ENCODE assay signal across 26 mouse cellular contexts in genomic region chr16:42291572-42291971, GRCm38 (mm10). TPM values are rescaled to one million over a fixed set of nuclear protein-coding genes. Genes with fewer than 3 reads are reported as not detected.
A peak's percentile ranks its signal among the peaks of the same experiment; 100 is the strongest.
DNase-seq lines count a peak whose midpoint lies in the region; ATAC-seq lines count a peak whose summit lies in the region.
"Had no signal": no experiment of that assay in that cellular context is flagged by ENCODE, and none has a peak within 500 bp of the region (broad histone marks: within the 10 kb centered on the region; RNA-seq: fewer than 3 reads in every experiment).

No protein-coding gene starts in this region.

- H3K4me2 ChIP-seq in hindbrain, embryonic 16.5 days (ENCODE audit: low read length): no peak overlapping the region
- H3K4me2 ChIP-seq in hindbrain, embryonic 12.5 days (replicated peaks): no peak overlapping the region
- H3K4me2 ChIP-seq in midbrain, embryonic 11.5 days: no peak overlapping the region
- no peak overlapping the region for H3K4me2 ChIP-seq in midbrain, embryonic 14.5 days (ENCODE audit: low read length)
- H3K4me2 ChIP-seq: embryonic facial prominence, embryonic 15.5 days; forebrain, embryonic 12.5 days; heart, embryonic 12.5 days; limb, embryonic 13.5 days; liver, embryonic 11.5 days had no signal

- peak; percentile 43; the same call in 1 of the 2 replicates for ATAC-seq in hindbrain, embryonic 16.5 days
- ATAC-seq in hindbrain, embryonic 12.5 days (ENCODE audit: low FRiP score): no peak
- ATAC-seq in midbrain, embryonic 11.5 days (ENCODE audit: low FRiP score): 0 out of 2 replicates have a peak, but pooled peaks have one; percentile 24
- peak; percentile 43; the same call in 1 of the 2 replicates for ATAC-seq in midbrain, embryonic 14.5 days (ENCODE audit: low FRiP score, low TSS enrichment)
- ATAC-seq: intestine, postnatal 0 days had no signal

- H3K9me3 ChIP-seq in hindbrain, embryonic 16.5 days (ENCODE audit: control insufficient read depth, low read length): no peaks in the 10 kb centered on the region
- no peaks in the 10 kb centered on the region for H3K9me3 ChIP-seq in hindbrain, embryonic 12.5 days (replicated peaks)
- no peaks in the 10 kb centered on the region for H3K9me3 ChIP-seq in midbrain, embryonic 11.5 days (ENCODE audit: control insufficient read depth, low read length)
- H3K9me3 ChIP-seq in midbrain, embryonic 14.5 days (ENCODE audit: control insufficient read depth, low read length): no peaks in the 10 kb centered on the region
- H3K9me3 ChIP-seq: embryonic facial prominence, embryonic 10.5 days; embryonic facial prominence, embryonic 15.5 days; forebrain, embryonic 12.5 days; heart, embryonic 12.5 days; limb, embryonic 13.5 days had no signal

- WGBS in hindbrain, embryonic 16.5 days: 79% methylated on average over 8 of the region's 8 CpGs
- WGBS in hindbrain, embryonic 12.5 days: 87% methylated on average over 8 of the region's 8 CpGs
- WGBS in midbrain, embryonic 11.5 days: 66% methylated on average over 8 of the region's 8 CpGs
- WGBS in midbrain, embryonic 14.5 days: 58% methylated on average over 8 of the region's 8 CpGs

- H3K27ac ChIP-seq in hindbrain, embryonic 16.5 days (ENCODE audit: low read depth, low read length): no peak overlapping the region; the same call in 1 of the 2 replicates
- no peak overlapping the region for H3K27ac ChIP-seq in hindbrain, embryonic 12.5 days
- no peak overlapping the region for H3K27ac ChIP-seq in midbrain, embryonic 11.5 days (ENCODE audit: low read depth, low read length)
- no peak overlapping the region for H3K27ac ChIP-seq in midbrain, embryonic 14.5 days (replicated peaks; ENCODE audit: low read depth, low read length)
- H3K27ac ChIP-seq: embryonic facial prominence, embryonic 10.5 days; embryonic facial prominence, embryonic 15.5 days; forebrain, embryonic 12.5 days; gastrocnemius, adult 2 months; heart, adult 2 months; limb, embryonic 13.5 days had no signal

- peaks cover 3% of the 10 kb centered on the region; the same call in 1 of the 2 replicates for H3K36me3 ChIP-seq in hindbrain, embryonic 16.5 days (ENCODE audit: control insufficient read depth, insufficient read depth, low read length)
- H3K36me3 ChIP-seq in hindbrain, embryonic 12.5 days: peaks cover 3% of the 10 kb centered on the region; the same call in 1 of the 2 replicates
- H3K36me3 ChIP-seq in midbrain, embryonic 11.5 days (ENCODE audit: control insufficient read depth, insufficient read depth, low read length): no peaks in the 10 kb centered on the region
- H3K36me3 ChIP-seq in midbrain, embryonic 14.5 days (ENCODE audit: control insufficient read depth, insufficient read depth, low read length): 0 out of 2 replicates have a peak, but pooled peaks cover 3% of the 10 kb centered on the region
- H3K36me3 ChIP-seq: limb, embryonic 13.5 days had no signal

- no peak overlapping the region for H3K4me3 ChIP-seq in hindbrain, embryonic 16.5 days (ENCODE audit: low read length)
- no peak overlapping the region for H3K4me3 ChIP-seq in hindbrain, embryonic 12.5 days
- H3K4me3 ChIP-seq in midbrain, embryonic 11.5 days (ENCODE audit: low read depth, low read length): no peak overlapping the region
- no peak overlapping the region for H3K4me3 ChIP-seq in midbrain, embryonic 14.5 days (replicated peaks; ENCODE audit: low read depth, low read length)
- H3K4me3 ChIP-seq: embryonic facial prominence, embryonic 10.5 days; embryonic facial prominence, embryonic 15.5 days; forebrain, embryonic 12.5 days; gastrocnemius, adult 2 months; heart, adult 2 months; heart, embryonic 12.5 days; limb, embryonic 13.5 days had no signal

- no peak for DNase-seq in midbrain, embryonic 11.5 days (ENCODE audit: low spot score, missing footprints)
- peak; percentile 21 for DNase-seq in midbrain, embryonic 14.5 days
- no peak for DNase-seq in spleen, postnatal 36 days (ENCODE audit: low spot score in 2 of 2)
- no peak for DNase-seq in urinary bladder, postnatal 10 days (ENCODE audit: low spot score)
- DNase-seq: adrenal gland, postnatal 25 days; B cell, adult 2 months; cerebellum, adult 2 months; cerebellum, postnatal 25 days; gastrocnemius, adult 2 months; gastrocnemius, postnatal 36 days; heart, adult 2 months; heart, postnatal 4 days; kidney, adult 9 months; kidney, postnatal 10 days; layer of hippocampus, adult 9-11 months; lung, postnatal 36 days; thymus, postnatal 4 days had no signal

- H3K27me3 ChIP-seq in hindbrain, embryonic 16.5 days (replicated peaks; ENCODE audit: control insufficient read depth, insufficient read depth, low read length): no peaks in the 10 kb centered on the region
- no peaks in the 10 kb centered on the region for H3K27me3 ChIP-seq in hindbrain, embryonic 12.5 days
- H3K27me3 ChIP-seq in midbrain, embryonic 11.5 days (ENCODE audit: control insufficient read depth, insufficient read depth, low read length): no peaks in the 10 kb centered on the region
- H3K27me3 ChIP-seq in midbrain, embryonic 14.5 days (ENCODE audit: control insufficient read depth, insufficient read depth, low read length): no peaks in the 10 kb centered on the region
- H3K27me3 ChIP-seq: embryonic facial prominence, embryonic 15.5 days; forebrain, embryonic 12.5 days; heart, embryonic 12.5 days; limb, embryonic 13.5 days had no signal

- no peak overlapping the region for H3K9ac ChIP-seq in hindbrain, embryonic 16.5 days (ENCODE audit: low read depth, low read length)
- H3K9ac ChIP-seq in hindbrain, embryonic 12.5 days: no peak overlapping the region
- no peak overlapping the region for H3K9ac ChIP-seq in midbrain, embryonic 11.5 days (ENCODE audit: low read length)
- H3K9ac ChIP-seq in midbrain, embryonic 14.5 days (replicated peaks; ENCODE audit: low read length): no peak overlapping the region
- H3K9ac ChIP-seq: embryonic facial prominence, embryonic 15.5 days; forebrain, embryonic 12.5 days; heart, embryonic 12.5 days; limb, embryonic 13.5 days had no signal

- H3K4me1 ChIP-seq in hindbrain, embryonic 16.5 days (ENCODE audit: control insufficient read depth, insufficient read depth, low read depth, low read length): peaks cover 4% of the 10 kb centered on the region
- H3K4me1 ChIP-seq in hindbrain, embryonic 12.5 days: no peaks in the 10 kb centered on the region
- no peaks in the 10 kb centered on the region for H3K4me1 ChIP-seq in midbrain, embryonic 11.5 days (ENCODE audit: control insufficient read depth, insufficient read depth, low read length)
- no peaks in the 10 kb centered on the region for H3K4me1 ChIP-seq in midbrain, embryonic 14.5 days (ENCODE audit: control insufficient read depth, insufficient read depth, low read length)
- H3K4me1 ChIP-seq: embryonic facial prominence, embryonic 10.5 days; embryonic facial prominence, embryonic 15.5 days; forebrain, embryonic 12.5 days; heart, embryonic 12.5 days; limb, embryonic 13.5 days had no signal

RNA-seq across cellular contexts. Expression of gene Gap43, which starts 48.9 kb away (rescaled TPM):
- 1,585 and 1,771 TPM in 2 replicates for polyA plus RNA-seq in hindbrain, embryonic 16.5 days (2015; fragmentation: Nextera tagmentation; extraction: Ambion mirVana)
- 433 and 451 TPM in 2 replicates for polyA plus RNA-seq in hindbrain, embryonic 12.5 days (2016; fragmentation: Nextera tagmentation; extraction: Ambion mirVana)
- 301 and 323 TPM in 2 replicates for polyA plus RNA-seq in midbrain, embryonic 11.5 days (2014; fragmentation: Nextera tagmentation; extraction: Ambion mirVana)
- polyA plus RNA-seq in midbrain, embryonic 14.5 days (2014; fragmentation: Nextera tagmentation; extraction: Ambion mirVana): 1,427 and 1,759 TPM in 2 replicates
